Mouse (Mus musculus): ENCODE data around the gene Rnf186. TPM values are rescaled to one million over a fixed set of nuclear protein-coding genes. Genes with fewer than 3 reads are reported as not detected.

Rnf186 gene
- polyA plus RNA-seq, 1 experiment = not detected

- H3K4me1 ChIP-seq (ENCODE audit: control insufficient read depth, insufficient read depth, low read length) = peaks cover 19% of the 10 kb centered on the region
- no peak overlapping the region for H3K4me3 ChIP-seq (ENCODE audit: insufficient read depth, low read depth, low read length)
- H3K27ac ChIP-seq (ENCODE audit: insufficient read depth, low read depth, low read length) = no peak overlapping the region
- WGBS = 90% methylated on average over 6 of the region's 6 CpGs
- TF ChIP-seq CTCF (IDR thresholded peaks at IDR 0.05; ENCODE audit: insufficient read depth, low read depth, low read length) (no peak), POLR2A (IDR thresholded peaks at IDR 0.05; ENCODE audit: insufficient read depth, low read depth, low read length) (no peak)
Observed at GRCm38 (mm10) chr4:138976046-138976445, 9.1 kb downstream of the Rnf186 start.

- WGBS = 92% methylated on average over 8 of the region's 8 CpGs
- no peak overlapping the region for H3K4me3 ChIP-seq (ENCODE audit: insufficient read depth, low read depth, low read length)
- H3K4me1 ChIP-seq (ENCODE audit: control insufficient read depth, insufficient read depth, low read length) = peaks cover 4% of the 10 kb centered on the region; the same call in 1 of the 2 replicates
- TF ChIP-seq CTCF (IDR thresholded peaks at IDR 0.05; ENCODE audit: insufficient read depth, low read depth, low read length) (no peak), POLR2A (IDR thresholded peaks at IDR 0.05; ENCODE audit: insufficient read depth, low read depth, low read length) (no peak)
- no peak overlapping the region for H3K27ac ChIP-seq (ENCODE audit: insufficient read depth, low read depth, low read length)
Observed at GRCm38 (mm10) chr4:138980021-138980420, 13.1 kb downstream of the Rnf186 start.

- no peak overlapping the region for H3K4me3 ChIP-seq (ENCODE audit: insufficient read depth, low read depth, low read length)
- peaks cover 4% of the 10 kb centered on the region; the same call in 1 of the 2 replicates for H3K4me1 ChIP-seq (ENCODE audit: control insufficient read depth, insufficient read depth, low read length)
- 38% methylated on average over 12 of the region's 12 CpGs for WGBS
- no peak for TF ChIP-seq CTCF (IDR thresholded peaks at IDR 0.05; ENCODE audit: insufficient read depth, low read depth, low read length)
- TF ChIP-seq POLR2A (IDR thresholded peaks at IDR 0.05; ENCODE audit: insufficient read depth, low read depth, low read length) = no peak
- no peak overlapping the region for H3K27ac ChIP-seq (ENCODE audit: insufficient read depth, low read depth, low read length)
Observed at GRCm38 (mm10) chr4:138980771-138981420, 14.0 kb downstream of the Rnf186 start.

- no peak overlapping the region for H3K4me3 ChIP-seq (ENCODE audit: insufficient read depth, low read depth, low read length)
- no peak overlapping the region for H3K27ac ChIP-seq (ENCODE audit: insufficient read depth, low read depth, low read length)
- 84% methylated on average over 3 of the region's 3 CpGs for WGBS
- TF ChIP-seq POLR2A (IDR thresholded peaks at IDR 0.05; ENCODE audit: insufficient read depth, low read depth, low read length) (no peak), CTCF (IDR thresholded peaks at IDR 0.05; ENCODE audit: insufficient read depth, low read depth, low read length) (no peak)
- H3K4me1 ChIP-seq (ENCODE audit: control insufficient read depth, insufficient read depth, low read length) = peaks cover 7% of the 10 kb centered on the region
Observed at GRCm38 (mm10) chr4:138983422-138983821, 16.5 kb downstream of the Rnf186 start.

GRCm38 (mm10) chr4:138984744-138985143, 17.8 kb downstream of the Rnf186 start:
- 75% methylated on average over 7 of the region's 7 CpGs for WGBS
- TF ChIP-seq POLR2A (IDR thresholded peaks at IDR 0.05; ENCODE audit: insufficient read depth, low read depth, low read length) (no peak), CTCF (IDR thresholded peaks at IDR 0.05; ENCODE audit: insufficient read depth, low read depth, low read length) (no peak)
- Histone ChIP-seq H3K4me3 (ENCODE audit: insufficient read depth, low read depth, low read length) (no peak overlapping the region), H3K4me1 (ENCODE audit: control insufficient read depth, insufficient read depth, low read length) (peaks cover 7% of the 10 kb centered on the region), H3K27ac (ENCODE audit: insufficient read depth, low read depth, low read length) (no peak overlapping the region)

- Histone ChIP-seq H3K4me3 (ENCODE audit: insufficient read depth, low read depth, low read length) (no peak overlapping the region), H3K27ac (ENCODE audit: insufficient read depth, low read depth, low read length) (no peak overlapping the region), H3K4me1 (ENCODE audit: control insufficient read depth, insufficient read depth, low read length) (peaks cover 7% of the 10 kb centered on the region)
- WGBS = 67% methylated on average over 5 of the region's 5 CpGs
- TF ChIP-seq CTCF (IDR thresholded peaks at IDR 0.05; ENCODE audit: insufficient read depth, low read depth, low read length) = no peak
- no peak for TF ChIP-seq POLR2A (IDR thresholded peaks at IDR 0.05; ENCODE audit: insufficient read depth, low read depth, low read length)
Observed at GRCm38 (mm10) chr4:138986280-138986679, 19.4 kb downstream of the Rnf186 start.

GRCm38 (mm10) chr4:138994389-138994788, 27.5 kb downstream of the Rnf186 start:
- Histone ChIP-seq H3K4me3 (ENCODE audit: insufficient read depth, low read depth, low read length) (no peak overlapping the region), H3K27ac (ENCODE audit: insufficient read depth, low read depth, low read length) (no peak overlapping the region), H3K4me1 (ENCODE audit: control insufficient read depth, insufficient read depth, low read length) (peaks cover 12% of the 10 kb centered on the region; the same call in 1 of the 2 replicates)
- TF ChIP-seq CTCF (IDR thresholded peaks at IDR 0.05; ENCODE audit: insufficient read depth, low read depth, low read length) = no peak
- no peak for TF ChIP-seq POLR2A (IDR thresholded peaks at IDR 0.05; ENCODE audit: insufficient read depth, low read depth, low read length)
- 80% methylated on average over 3 of the region's 3 CpGs for WGBS

GRCm38 (mm10) chr4:138996410-138996809, 29.5 kb downstream of the Rnf186 start:
- WGBS = 79% methylated on average over 5 of the region's 5 CpGs
- Histone ChIP-seq H3K27ac (ENCODE audit: insufficient read depth, low read depth, low read length) (no peak overlapping the region), H3K4me1 (ENCODE audit: control insufficient read depth, insufficient read depth, low read length) (peaks cover 12% of the 10 kb centered on the region; the same call in 1 of the 2 replicates), H3K4me3 (ENCODE audit: insufficient read depth, low read depth, low read length) (no peak overlapping the region)
- TF ChIP-seq CTCF (IDR thresholded peaks at IDR 0.05; ENCODE audit: insufficient read depth, low read depth, low read length) = no peak
- no peak for TF ChIP-seq POLR2A (IDR thresholded peaks at IDR 0.05; ENCODE audit: insufficient read depth, low read depth, low read length)

- TF ChIP-seq CTCF (IDR thresholded peaks at IDR 0.05; ENCODE audit: insufficient read depth, low read depth, low read length) = no peak
- no peak for TF ChIP-seq POLR2A (IDR thresholded peaks at IDR 0.05; ENCODE audit: insufficient read depth, low read depth, low read length)
- no peak overlapping the region for H3K4me3 ChIP-seq (ENCODE audit: insufficient read depth, low read depth, low read length)
- 88% methylated on average over 4 of the region's 4 CpGs for WGBS
- peaks cover 11% of the 10 kb centered on the region; the same call in 1 of the 2 replicates for H3K4me1 ChIP-seq (ENCODE audit: control insufficient read depth, insufficient read depth, low read length)
- no peak overlapping the region for H3K27ac ChIP-seq (ENCODE audit: insufficient read depth, low read depth, low read length)
Observed at GRCm38 (mm10) chr4:138997121-138997520, 30.2 kb downstream of the Rnf186 start.
